Mouse (Mus musculus): ENCODE results near the gene Actl10. TPM values are rescaled to one million over a fixed set of nuclear protein-coding genes. Genes with fewer than 3 reads are reported as not detected.

The Actl10 gene
- total and polyA plus RNA-seq, 2 experiments from 2014 or later = not detected

- no peak for DNase-seq (ENCODE audit: low spot score)
- H3K4me3 ChIP-seq (ENCODE audit: low read depth, low read length) = no peak overlapping the region
- H3K4me2 ChIP-seq (ENCODE audit: low read depth, low read length) = no peak overlapping the region
- H3K9me3 ChIP-seq (replicated peaks; ENCODE audit: control insufficient read depth, low read length) = no peaks in the 10 kb centered on the region
- TF ChIP-seq CTCF (IDR thresholded peaks at IDR 0.05; ENCODE audit: low read depth) (no peak), EP300 (IDR thresholded peaks at IDR 0.05; ENCODE audit: low read depth) (no peak)
- H3K27ac ChIP-seq (ENCODE audit: low read depth) = no peak overlapping the region
- H3K4me1 ChIP-seq (ENCODE audit: control insufficient read depth, insufficient read depth) = peaks cover 20% of the 10 kb centered on the region
- 51% methylated on average over 2 of the region's 2 CpGs for WGBS
- H3K27me3 ChIP-seq (ENCODE audit: control insufficient read depth, insufficient read depth, low read length) = peaks cover 20% of the 10 kb centered on the region
- ATAC-seq (ENCODE audit: insufficient read depth, low read depth) = no peak
- H3K9ac ChIP-seq (replicated peaks; ENCODE audit: low read depth, low read length) = no peak overlapping the region
- no peaks in the 10 kb centered on the region for H3K36me3 ChIP-seq (replicated peaks; ENCODE audit: control insufficient read depth, insufficient read depth, low read length)
Measured at GRCm38 (mm10) chr2:154550937-154551336, 639 bp upstream of the Actl10 start.

- peaks cover 20% of the 10 kb centered on the region for H3K4me1 ChIP-seq (ENCODE audit: control insufficient read depth, insufficient read depth)
- no peaks in the 10 kb centered on the region for H3K36me3 ChIP-seq (replicated peaks; ENCODE audit: control insufficient read depth, insufficient read depth, low read length)
- TF ChIP-seq EP300 (IDR thresholded peaks at IDR 0.05; ENCODE audit: low read depth) = no peak
- TF ChIP-seq CTCF (IDR thresholded peaks at IDR 0.05; ENCODE audit: low read depth) = no peak
- no peak overlapping the region for H3K27ac ChIP-seq (ENCODE audit: low read depth)
- H3K4me2 ChIP-seq (ENCODE audit: low read depth, low read length) = peak overlapping the region; percentile 57
- H3K9me3 ChIP-seq (replicated peaks; ENCODE audit: control insufficient read depth, low read length) = no peaks in the 10 kb centered on the region
- H3K27me3 ChIP-seq (ENCODE audit: control insufficient read depth, insufficient read depth, low read length) = peaks cover 20% of the 10 kb centered on the region
- 32% methylated on average over 21 of the region's 21 CpGs for WGBS
- H3K9ac ChIP-seq (replicated peaks; ENCODE audit: low read depth, low read length) = 0 out of 2 replicates have a peak overlapping the region, but pooled peaks have one; percentile 27
- peak overlapping the region; percentile 34; the same call in 1 of the 2 replicates for H3K4me3 ChIP-seq (ENCODE audit: low read depth, low read length)
- ATAC-seq (ENCODE audit: insufficient read depth, low read depth) = 0 out of 2 replicates have a peak, but pooled peaks have one; percentile 0
- no peak for DNase-seq (ENCODE audit: low spot score)
Measured at GRCm38 (mm10) chr2:154551927-154552326, 351 bp downstream of the Actl10 start.

GRCm38 (mm10) chr2:154552424-154552907, 890 bp downstream of the Actl10 start:
- Histone ChIP-seq H3K27ac (ENCODE audit: low read depth) (no peak overlapping the region), H3K9ac (replicated peaks; ENCODE audit: low read depth, low read length) (0 out of 2 replicates have a peak overlapping the region, but pooled peaks have one; percentile 27), H3K27me3 (ENCODE audit: control insufficient read depth, insufficient read depth, low read length) (peaks cover 20% of the 10 kb centered on the region), H3K4me2 (ENCODE audit: low read depth, low read length) (peak overlapping the region; percentile 57), H3K4me1 (ENCODE audit: control insufficient read depth, insufficient read depth) (peaks cover 20% of the 10 kb centered on the region), H3K36me3 (replicated peaks; ENCODE audit: control insufficient read depth, insufficient read depth, low read length) (no peaks in the 10 kb centered on the region), H3K9me3 (replicated peaks; ENCODE audit: control insufficient read depth, low read length) (no peaks in the 10 kb centered on the region), H3K4me3 (ENCODE audit: low read depth, low read length) (peak overlapping the region; percentile 34)
- peak; percentile 56 for TF ChIP-seq CTCF (IDR thresholded peaks at IDR 0.05; ENCODE audit: low read depth)
- no peak for TF ChIP-seq EP300 (IDR thresholded peaks at IDR 0.05; ENCODE audit: low read depth)
- ATAC-seq (ENCODE audit: insufficient read depth, low read depth) (peak; percentile 67), DNase-seq (ENCODE audit: low spot score) (peak; percentile 52)
- 14% methylated on average over 27 of the region's 27 CpGs for WGBS

GRCm38 (mm10) chr2:154555235-154555634, 3.7 kb downstream of the Actl10 start:
- H3K4me3 ChIP-seq (ENCODE audit: low read depth, low read length) = no peak overlapping the region
- no peak overlapping the region for H3K9ac ChIP-seq (replicated peaks; ENCODE audit: low read depth, low read length)
- H3K9me3 ChIP-seq (replicated peaks; ENCODE audit: control insufficient read depth, low read length) = no peaks in the 10 kb centered on the region
- peaks cover 21% of the 10 kb centered on the region; the same call in 1 of the 2 replicates for H3K4me1 ChIP-seq (ENCODE audit: control insufficient read depth, insufficient read depth)
- DNase-seq (ENCODE audit: low spot score) (no peak), ATAC-seq (ENCODE audit: insufficient read depth, low read depth) (no peak)
- no peak overlapping the region for H3K4me2 ChIP-seq (ENCODE audit: low read depth, low read length)
- H3K36me3 ChIP-seq (replicated peaks; ENCODE audit: control insufficient read depth, insufficient read depth, low read length) = no peaks in the 10 kb centered on the region
- H3K27ac ChIP-seq (ENCODE audit: low read depth) = no peak overlapping the region
- TF ChIP-seq EP300 (IDR thresholded peaks at IDR 0.05; ENCODE audit: low read depth) (no peak), CTCF (IDR thresholded peaks at IDR 0.05; ENCODE audit: low read depth) (no peak)
- H3K27me3 ChIP-seq (ENCODE audit: control insufficient read depth, insufficient read depth, low read length) = peaks cover 14% of the 10 kb centered on the region
- WGBS = 74% methylated on average over 6 of the region's 6 CpGs

- WGBS = 48% methylated on average over 5 of the region's 5 CpGs
- no peak for TF ChIP-seq CTCF (IDR thresholded peaks at IDR 0.05; ENCODE audit: low read depth)
- no peak overlapping the region for H3K4me3 ChIP-seq (ENCODE audit: low read depth, low read length)
- H3K9me3 ChIP-seq (replicated peaks; ENCODE audit: control insufficient read depth, low read length) = no peaks in the 10 kb centered on the region
- no peak overlapping the region for H3K27ac ChIP-seq (ENCODE audit: low read depth)
- no peaks in the 10 kb centered on the region for H3K36me3 ChIP-seq (replicated peaks; ENCODE audit: control insufficient read depth, insufficient read depth, low read length)
- peaks cover 17% of the 10 kb centered on the region; the same call in 1 of the 2 replicates for H3K4me1 ChIP-seq (ENCODE audit: control insufficient read depth, insufficient read depth)
- no peaks in the 10 kb centered on the region; the same call in 1 of the 2 replicates for H3K27me3 ChIP-seq (ENCODE audit: control insufficient read depth, insufficient read depth, low read length)
- H3K9ac ChIP-seq (replicated peaks; ENCODE audit: low read depth, low read length) = no peak overlapping the region
- no peak overlapping the region for H3K4me2 ChIP-seq (ENCODE audit: low read depth, low read length)
- DNase-seq (ENCODE audit: low spot score) (no peak), ATAC-seq (ENCODE audit: insufficient read depth, low read depth) (no peak)
Measured at GRCm38 (mm10) chr2:154557184-154557832, 5.7 kb downstream of the Actl10 start.
